Mouse (Mus musculus) right cerebral cortex, postnatal 14 days (tissue): ENCODE measurements at regions not wholly inside any gene's neighbourhood (a gene's known extent, or its start where the extent isn't known, plus 50 kb on each side); places are given as distances from the start of the nearest gene placed in this dataset.

Experiments
- DNase-seq: peaks from one replicate; pipeline ENCODE4 v3.0.0; 2022

GRCm38 (mm10) chr17:83917781-83918180 lies 70.0 kb upstream of the Haao start:
- DNase-seq, result no peak

GRCm38 (mm10) chr17:83916684-83917166 lies 69.0 kb upstream of the Haao start:
- no peak for DNase-seq

DNA sequence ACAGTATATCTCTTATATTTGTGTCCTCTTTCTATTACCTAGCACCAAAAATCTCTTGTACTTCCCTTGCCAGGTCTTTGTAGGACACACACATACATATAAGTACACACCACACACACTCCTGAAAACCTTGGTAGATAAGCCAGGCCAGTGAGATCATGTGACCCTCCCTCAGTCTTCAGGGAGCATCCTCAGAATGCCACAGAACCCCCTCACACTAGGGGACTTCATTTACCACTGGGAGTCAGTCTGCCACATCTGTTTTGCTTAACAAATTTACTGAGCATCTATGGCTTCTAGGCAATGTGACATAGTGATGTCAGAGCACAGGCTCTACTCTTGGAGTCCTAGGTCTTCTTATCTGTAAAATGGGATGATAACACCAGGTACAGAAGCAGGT lies 67.3 kb upstream of the Haao start:
- DNase-seq, result no peak

DNA sequence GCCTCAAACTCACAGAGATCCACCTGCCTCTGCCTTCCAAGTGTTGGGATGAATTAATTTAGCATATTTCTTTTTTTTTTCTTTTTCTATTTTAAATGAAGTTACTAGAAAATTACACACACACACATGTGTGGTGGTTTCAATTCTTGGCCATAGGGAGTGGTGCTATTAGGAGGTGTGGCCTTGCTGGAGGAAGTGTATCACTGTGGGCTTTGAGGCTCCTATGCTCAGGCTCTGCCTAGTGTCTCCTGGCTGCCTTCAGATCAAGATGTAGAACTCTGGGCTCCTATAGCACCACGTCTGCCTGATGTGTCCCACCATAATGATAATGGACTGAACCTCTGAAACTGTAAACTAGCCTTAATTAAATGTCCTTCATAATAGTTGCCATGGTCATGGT lies 66.8 kb upstream of the Haao start:
- DNase-seq, result no peak

GRCm38 (mm10) chr17:83913711-83914415 lies 66.1 kb upstream of the Haao start:
- no peak for DNase-seq

GRCm38 (mm10) chr17:83912421-83912820 lies 64.7 kb upstream of the Haao start:
- DNase-seq, result no peak

GRCm38 (mm10) chr17:83908811-83909210 lies 61.0 kb upstream of the Haao start:
- no peak for DNase-seq

- no peak for DNase-seq
These were observed 59.8 kb upstream of the Haao start for GRCm38 (mm10) chr17:83907538-83907937.

- no peak for DNase-seq
These were observed 59.2 kb upstream of the Haao start for GRCm38 (mm10) chr17:83906751-83907537.

GRCm38 (mm10) chr17:83903467-83903866 lies 55.7 kb upstream of the Haao start:
- peak; percentile 71 for DNase-seq

- DNase-seq, result no peak
These were observed 54.8 kb upstream of the Haao start for GRCm38 (mm10) chr17:83902523-83902922.

- DNase-seq, result no peak
These were observed 54.3 kb upstream of the Haao start for GRCm38 (mm10) chr17:83902091-83902490.

DNA sequence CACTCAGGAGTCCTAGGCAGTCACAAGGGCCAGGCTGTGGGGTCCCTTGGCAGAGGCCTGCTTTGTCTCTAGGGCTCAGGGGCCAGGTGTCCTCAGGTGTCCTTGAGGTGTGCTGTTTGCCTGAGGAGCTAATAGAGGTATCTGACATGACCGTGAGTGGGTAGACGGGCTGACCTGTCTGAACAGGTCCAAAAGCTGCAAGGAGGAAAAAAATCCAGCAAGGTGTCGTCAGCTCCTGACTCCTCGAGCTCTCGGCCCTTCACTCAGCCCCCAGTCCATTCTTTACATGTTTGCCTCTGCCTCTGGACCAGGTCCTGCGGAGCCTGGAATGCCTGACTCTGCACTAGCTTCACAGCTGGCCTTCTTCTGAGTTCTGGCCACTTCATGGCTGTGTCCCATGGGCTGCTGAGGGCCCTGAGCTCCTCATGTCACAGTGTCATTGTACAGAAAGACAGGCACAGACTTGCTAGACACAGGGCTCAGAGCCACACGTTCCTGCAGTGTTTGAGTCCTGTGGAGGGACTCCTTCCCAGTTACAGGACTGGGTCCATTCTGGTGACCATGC lies 51.9 kb upstream of the Haao start:
- DNase-seq, result no peak

DNA sequence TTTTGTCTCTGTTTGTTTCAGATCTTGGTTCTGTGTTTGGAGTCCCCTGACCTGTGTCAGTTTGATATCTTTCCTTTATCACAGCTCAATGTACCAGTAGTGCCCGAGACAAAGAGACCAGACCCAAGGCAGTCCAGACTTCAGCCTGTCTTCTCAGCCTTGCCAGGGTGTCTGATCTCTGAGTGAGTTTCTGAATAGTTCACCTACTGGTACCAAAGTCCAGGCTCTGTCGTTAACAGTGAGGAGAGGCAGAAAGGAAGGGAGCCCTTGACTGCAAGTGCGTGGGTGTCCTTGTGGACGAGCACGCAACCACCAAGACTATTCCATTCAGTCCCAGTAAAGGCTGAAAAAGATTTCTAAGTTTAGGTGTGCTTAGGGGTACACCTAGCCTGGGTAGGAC lies 50.8 kb upstream of the Haao start:
- DNase-seq, result no peak
